Mouse (Mus musculus): Measurements from ENCODE around the gene Dthd1. TPM values are rescaled to one million over a fixed set of nuclear protein-coding genes. Genes with fewer than 3 reads are reported as not detected.

The Dthd1 gene
- polyA plus RNA-seq, 1 experiment: not detected

DNA sequence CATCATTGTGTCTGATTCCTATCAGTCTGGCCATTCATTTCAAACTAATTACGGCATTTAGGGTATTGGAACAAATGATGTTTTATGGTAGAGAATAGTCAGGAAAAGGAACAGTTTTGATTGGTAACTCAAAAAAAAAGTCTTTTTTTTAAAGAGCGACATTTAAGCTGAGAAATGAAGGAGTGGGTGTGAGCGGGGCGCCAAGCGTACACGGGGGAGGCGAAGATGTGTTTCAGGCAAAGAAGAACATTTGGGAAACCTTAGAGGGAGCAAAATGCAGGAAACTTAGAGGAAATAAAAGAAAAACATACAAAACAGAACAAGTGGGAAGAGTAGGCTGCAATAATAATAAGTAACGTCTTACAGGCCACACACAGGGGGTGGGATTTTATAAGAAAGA is 35.8 kb upstream of the Dthd1 start:
- Histone ChIP-seq H3K4me1 (ENCODE audit: control insufficient read depth, insufficient read depth, low read length) (no peaks in the 10 kb centered on the region), H3K4me3 (ENCODE audit: low read depth, low read length) (no peak overlapping the region), H3K9ac (ENCODE audit: low read depth, poor library complexity, severe bottlenecking) (no peak overlapping the region), H3K27ac (ENCODE audit: insufficient read depth, low read length) (no peak overlapping the region), H3K9me3 (replicated peaks; ENCODE audit: control insufficient read depth, insufficient read depth, low read length, poor library complexity, severe bottlenecking) (no peaks in the 10 kb centered on the region), H3K27me3 (ENCODE audit: control insufficient read depth, insufficient read depth, low read length, poor library complexity, severe bottlenecking) (no peaks in the 10 kb centered on the region), H3K36me3 (ENCODE audit: control insufficient read depth, insufficient read depth, low read length, poor library complexity, severe bottlenecking) (no peaks in the 10 kb centered on the region)
- no peak for TF ChIP-seq EP300 (IDR thresholded peaks at IDR 0.05; ENCODE audit: insufficient read depth, low read depth, low read length)
- no peak for TF ChIP-seq POLR2A (IDR thresholded peaks at IDR 0.05; ENCODE audit: insufficient read depth, low read length)
- no peak for TF ChIP-seq CTCF (IDR thresholded peaks at IDR 0.05; ENCODE audit: low read depth, low read length)

DNA sequence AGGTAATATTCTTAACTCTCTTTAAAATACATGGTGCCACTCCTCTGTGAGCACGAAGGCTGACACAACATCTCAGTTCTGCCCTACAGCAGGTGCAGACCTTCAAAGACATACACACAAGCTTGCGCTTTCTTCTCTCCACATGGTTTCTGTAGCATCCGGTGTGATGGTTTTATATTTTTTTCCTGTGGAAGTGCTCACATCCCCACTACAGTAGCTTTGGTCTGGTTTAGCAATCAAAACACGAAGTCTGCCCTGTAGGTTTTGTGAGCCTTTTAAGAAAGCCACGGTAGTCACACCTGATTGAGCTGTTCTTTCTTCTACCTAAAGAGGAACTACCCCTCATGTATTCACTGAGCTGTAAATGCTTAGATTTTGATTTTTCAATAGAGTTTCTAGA is 34.9 kb upstream of the Dthd1 start:
- TF ChIP-seq POLR2A (IDR thresholded peaks at IDR 0.05; ENCODE audit: insufficient read depth, low read length) (no peak), CTCF (IDR thresholded peaks at IDR 0.05; ENCODE audit: low read depth, low read length) (no peak), EP300 (IDR thresholded peaks at IDR 0.05; ENCODE audit: insufficient read depth, low read depth, low read length) (no peak)
- Histone ChIP-seq H3K4me1 (ENCODE audit: control insufficient read depth, insufficient read depth, low read length) (no peaks in the 10 kb centered on the region), H3K9me3 (replicated peaks; ENCODE audit: control insufficient read depth, insufficient read depth, low read length, poor library complexity, severe bottlenecking) (no peaks in the 10 kb centered on the region), H3K9ac (ENCODE audit: low read depth, poor library complexity, severe bottlenecking) (no peak overlapping the region), H3K27ac (ENCODE audit: insufficient read depth, low read length) (no peak overlapping the region), H3K27me3 (ENCODE audit: control insufficient read depth, insufficient read depth, low read length, poor library complexity, severe bottlenecking) (no peaks in the 10 kb centered on the region), H3K36me3 (ENCODE audit: control insufficient read depth, insufficient read depth, low read length, poor library complexity, severe bottlenecking) (no peaks in the 10 kb centered on the region), H3K4me3 (ENCODE audit: low read depth, low read length) (no peak overlapping the region)

DNA sequence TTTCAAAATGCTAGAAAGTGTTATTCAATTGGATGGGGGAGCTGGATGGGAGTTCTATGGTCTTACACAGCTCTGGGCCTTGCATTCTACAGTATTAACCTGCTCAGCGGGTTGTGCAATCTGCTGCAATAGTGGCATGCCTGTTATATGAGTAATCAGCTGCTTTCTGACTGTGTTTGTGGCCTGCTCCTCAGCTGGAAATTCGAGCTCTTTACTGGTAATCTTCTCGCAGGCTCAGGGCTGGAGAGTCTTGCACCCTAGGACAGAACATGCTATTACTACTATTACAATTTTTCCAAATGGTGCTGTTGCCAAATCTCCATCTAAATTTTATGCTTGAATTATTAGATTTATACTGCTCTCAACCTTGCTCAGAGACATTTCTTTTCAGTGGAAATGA is 26.8 kb upstream of the Dthd1 start:
- no peak overlapping the region for H3K4me3 ChIP-seq (ENCODE audit: low read depth, low read length)
- no peaks in the 10 kb centered on the region for H3K27me3 ChIP-seq (ENCODE audit: control insufficient read depth, insufficient read depth, low read length, poor library complexity, severe bottlenecking)
- H3K9ac ChIP-seq (ENCODE audit: low read depth, poor library complexity, severe bottlenecking): no peak overlapping the region
- no peaks in the 10 kb centered on the region for H3K9me3 ChIP-seq (replicated peaks; ENCODE audit: control insufficient read depth, insufficient read depth, low read length, poor library complexity, severe bottlenecking)
- TF ChIP-seq CTCF (IDR thresholded peaks at IDR 0.05; ENCODE audit: low read depth, low read length): no peak
- TF ChIP-seq POLR2A (IDR thresholded peaks at IDR 0.05; ENCODE audit: insufficient read depth, low read length): no peak
- no peak for TF ChIP-seq EP300 (IDR thresholded peaks at IDR 0.05; ENCODE audit: insufficient read depth, low read depth, low read length)
- no peaks in the 10 kb centered on the region for H3K4me1 ChIP-seq (ENCODE audit: control insufficient read depth, insufficient read depth, low read length)
- H3K36me3 ChIP-seq (ENCODE audit: control insufficient read depth, insufficient read depth, low read length, poor library complexity, severe bottlenecking): no peaks in the 10 kb centered on the region
- H3K27ac ChIP-seq (ENCODE audit: insufficient read depth, low read length): no peak overlapping the region

DNA sequence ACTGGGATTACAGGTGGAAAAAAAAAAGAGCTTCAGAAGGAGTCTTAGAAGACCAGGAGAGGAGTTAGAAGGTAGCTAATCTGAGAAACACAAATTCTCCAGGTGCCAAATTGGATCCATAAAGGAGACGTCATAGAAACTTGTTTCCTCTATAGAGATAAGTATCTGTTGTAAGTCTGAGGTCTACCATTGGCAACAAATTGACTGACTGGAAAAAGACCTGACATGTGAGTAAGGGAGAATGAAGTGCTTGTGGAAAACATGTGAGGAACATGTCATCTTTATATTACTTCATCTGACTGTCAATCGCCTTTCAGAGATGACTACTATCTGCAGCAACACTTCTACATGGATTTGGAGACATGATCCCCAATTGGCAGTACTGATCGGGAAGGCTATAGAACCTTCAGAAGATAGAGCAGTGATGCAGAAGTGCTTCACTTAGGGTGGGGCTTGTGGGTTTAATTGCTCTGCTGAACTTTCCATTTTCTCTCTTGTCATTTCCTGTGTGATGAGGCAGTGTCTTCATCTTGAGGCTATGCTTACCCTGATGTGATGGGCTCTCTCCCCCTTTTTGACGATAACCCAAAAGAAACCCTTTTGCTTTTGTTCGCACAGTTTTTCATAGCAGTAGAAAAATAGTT is 22.6 kb upstream of the Dthd1 start:
- Histone ChIP-seq H3K27me3 (ENCODE audit: control insufficient read depth, insufficient read depth, low read length, poor library complexity, severe bottlenecking) (no peaks in the 10 kb centered on the region), H3K36me3 (ENCODE audit: control insufficient read depth, insufficient read depth, low read length, poor library complexity, severe bottlenecking) (no peaks in the 10 kb centered on the region), H3K4me1 (ENCODE audit: control insufficient read depth, insufficient read depth, low read length) (no peaks in the 10 kb centered on the region), H3K9me3 (replicated peaks; ENCODE audit: control insufficient read depth, insufficient read depth, low read length, poor library complexity, severe bottlenecking) (no peaks in the 10 kb centered on the region), H3K27ac (ENCODE audit: insufficient read depth, low read length) (no peak overlapping the region), H3K9ac (ENCODE audit: low read depth, poor library complexity, severe bottlenecking) (no peak overlapping the region), H3K4me3 (ENCODE audit: low read depth, low read length) (no peak overlapping the region)
- TF ChIP-seq EP300 (IDR thresholded peaks at IDR 0.05; ENCODE audit: insufficient read depth, low read depth, low read length) (no peak), CTCF (IDR thresholded peaks at IDR 0.05; ENCODE audit: low read depth, low read length) (no peak), POLR2A (IDR thresholded peaks at IDR 0.05; ENCODE audit: insufficient read depth, low read length) (no peak)

DNA sequence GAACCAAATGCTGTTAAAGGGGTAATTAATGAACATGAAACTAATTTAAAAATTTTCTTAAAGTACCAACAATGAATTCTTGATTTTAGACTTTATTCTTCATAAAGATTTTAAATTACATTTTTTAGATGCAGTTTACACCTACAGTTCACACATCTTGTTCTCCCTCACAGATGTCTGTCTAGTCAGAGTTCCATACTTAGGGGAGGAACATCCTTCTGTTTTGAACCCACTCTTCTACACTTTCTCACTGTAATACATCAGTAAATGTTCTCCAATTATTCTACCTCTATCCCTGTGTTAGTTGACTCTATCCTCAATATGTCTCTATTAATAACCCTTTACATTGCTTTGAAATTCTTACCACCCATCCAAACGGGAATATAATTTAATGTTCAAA is 20.8 kb upstream of the Dthd1 start:
- no peak overlapping the region for H3K27ac ChIP-seq (ENCODE audit: insufficient read depth, low read length)
- no peak overlapping the region for H3K4me3 ChIP-seq (ENCODE audit: low read depth, low read length)
- TF ChIP-seq EP300 (IDR thresholded peaks at IDR 0.05; ENCODE audit: insufficient read depth, low read depth, low read length): no peak
- TF ChIP-seq POLR2A (IDR thresholded peaks at IDR 0.05; ENCODE audit: insufficient read depth, low read length): no peak
- no peak for TF ChIP-seq CTCF (IDR thresholded peaks at IDR 0.05; ENCODE audit: low read depth, low read length)
- no peaks in the 10 kb centered on the region for H3K9me3 ChIP-seq (replicated peaks; ENCODE audit: control insufficient read depth, insufficient read depth, low read length, poor library complexity, severe bottlenecking)
- no peaks in the 10 kb centered on the region for H3K27me3 ChIP-seq (ENCODE audit: control insufficient read depth, insufficient read depth, low read length, poor library complexity, severe bottlenecking)
- H3K36me3 ChIP-seq (ENCODE audit: control insufficient read depth, insufficient read depth, low read length, poor library complexity, severe bottlenecking): no peaks in the 10 kb centered on the region
- no peak overlapping the region for H3K9ac ChIP-seq (ENCODE audit: low read depth, poor library complexity, severe bottlenecking)
- no peaks in the 10 kb centered on the region for H3K4me1 ChIP-seq (ENCODE audit: control insufficient read depth, insufficient read depth, low read length)

DNA sequence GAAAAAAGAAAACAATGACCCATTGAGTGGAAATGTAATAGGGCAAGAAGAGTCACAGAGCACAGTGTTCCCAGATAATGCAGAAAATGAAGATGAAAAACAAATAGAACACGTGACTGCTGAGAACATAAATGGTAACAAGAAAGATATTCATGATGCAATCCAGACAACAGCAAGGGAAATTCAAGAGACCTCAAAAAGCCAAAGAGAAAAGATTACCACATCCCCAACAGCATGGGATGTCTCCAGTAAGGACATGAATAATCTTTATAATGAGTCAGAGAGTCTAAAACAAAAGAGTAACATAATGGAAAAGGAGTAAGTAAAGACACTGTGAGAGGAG is 420 bp downstream of the Dthd1 start:
- TF ChIP-seq CTCF (IDR thresholded peaks at IDR 0.05; ENCODE audit: low read depth, low read length) (no peak), EP300 (IDR thresholded peaks at IDR 0.05; ENCODE audit: insufficient read depth, low read depth, low read length) (no peak), POLR2A (IDR thresholded peaks at IDR 0.05; ENCODE audit: insufficient read depth, low read length) (no peak)
- H3K36me3 ChIP-seq (ENCODE audit: control insufficient read depth, insufficient read depth, low read length, poor library complexity, severe bottlenecking): no peaks in the 10 kb centered on the region

More for the DNA sequence above, 420 bp downstream of the Dthd1 start:
- no peak overlapping the region for H3K9ac ChIP-seq (ENCODE audit: low read depth, poor library complexity, severe bottlenecking)
- H3K4me3 ChIP-seq (ENCODE audit: low read depth, low read length): no peak overlapping the region
- H3K27me3 ChIP-seq (ENCODE audit: control insufficient read depth, insufficient read depth, low read length, poor library complexity, severe bottlenecking): no peaks in the 10 kb centered on the region
- no peaks in the 10 kb centered on the region for H3K9me3 ChIP-seq (replicated peaks; ENCODE audit: control insufficient read depth, insufficient read depth, low read length, poor library complexity, severe bottlenecking)
- no peaks in the 10 kb centered on the region for H3K4me1 ChIP-seq (ENCODE audit: control insufficient read depth, insufficient read depth, low read length)
- no peak overlapping the region for H3K27ac ChIP-seq (ENCODE audit: insufficient read depth, low read length)
